Mouse (Mus musculus): ENCODE results near the gene Gusb.

- no peak for TF ChIP-seq CTCF (IDR thresholded peaks at IDR 0.05; ENCODE audit: low read depth)
- TF ChIP-seq EP300 (IDR thresholded peaks at IDR 0.05; ENCODE audit: low read depth): no peak
Measured at GRCm38 (mm10) chr5:129954473-129955254, 48.2 kb downstream of the Gusb start.

All from heart, postnatal 0 days (tissue).